Mouse (Mus musculus) neural tube, embryonic 11.5 days (tissue): Measurements from ENCODE around the gene Ggn. TPM values are rescaled to one million over a fixed set of nuclear protein-coding genes. Genes with fewer than 3 reads are reported as not detected.

Source experiments
- ATAC-seq: fragments of 200-750 bp; cut with Nextera tagmentation; 2 replicates; pipeline ENCODE4 v1.8.0; 2017; ENCODE audit warnings: moderate number of reproducible peaks, mild to moderate bottlenecking, moderate TSS enrichment, moderate library complexity; ENCODE audit not compliant: insufficient read depth, low FRiP score, low TSS enrichment
- DNase-seq: peaks from one replicate; pipeline ENCODE4 v3.0.0-alpha.2; 2015; ENCODE audit warnings: low spot score
- H3K27ac ChIP-seq: fragments of 300-500 bp; sonication (generic); 2 replicates; pipeline ENCODE4 v1.5.1; 2014; ENCODE audit warnings: low read depth, mild to moderate bottlenecking, low read length
- H3K27me3 ChIP-seq: fragments of 300-500 bp; sonication (generic); 2 replicates; pipeline ENCODE4 v1.6.1; 2014; ENCODE audit warnings: mild to moderate bottlenecking, low read length, mixed read lengths; ENCODE audit not compliant: control insufficient read depth, insufficient read depth
- H3K36me3 ChIP-seq: fragments of 300-500 bp; sonication (generic); 2 replicates; pipeline ENCODE4 v1.6.1; 2014; ENCODE audit warnings: mild to moderate bottlenecking, low read length, moderate library complexity, mixed read lengths; ENCODE audit not compliant: control insufficient read depth, insufficient read depth
- H3K4me1 ChIP-seq: fragments of 300-500 bp; sonication (generic); 2 replicates; pipeline ENCODE4 v1.6.1; 2014; ENCODE audit warnings: low read length, mixed read lengths; ENCODE audit not compliant: control insufficient read depth, insufficient read depth
- H3K4me2 ChIP-seq: fragments of 300-500 bp; sonication (generic); 2 replicates; pipeline ENCODE4 v1.6.1; 2014; ENCODE audit warnings: low read depth, mild to moderate bottlenecking, moderate library complexity
- H3K4me3 ChIP-seq: fragments of 300-500 bp; sonication (generic); 2 replicates; pipeline ENCODE4 v1.5.1; 2014; ENCODE audit warnings: low read depth, low read length
- H3K9ac ChIP-seq: fragments of 300-500 bp; sonication (generic); 2 replicates; pipeline ENCODE4 v1.6.1; 2014; ENCODE audit warnings: mild to moderate bottlenecking, low read length
- H3K9me3 ChIP-seq: fragments of 300-500 bp; sonication (generic); 2 replicates; pipeline ENCODE4 v1.6.1; 2016; ENCODE audit warnings: low read length; ENCODE audit not compliant: control insufficient read depth
- WGBS: fragments of 180-500 bp; shearing (Covaris S2); extraction: QIAGEN DNeasy Blood & Tissue Kit; methylation state at CpG from one replicate; pipeline ENCODE4 v1.1.7; 2014; 5-methylcytosine and 5-hydroxymethylcytosine counted together
- polyA plus RNA-seq: library from polyadenylated mRNA; unstranded; fragments of >200 nt; fragmentation: Nextera tagmentation; extraction: Ambion mirVana; gene quantifications from 2 replicates; pipeline ENCODE4 v1.2.1, GENCODE M21; 2014

Gene Ggn
- polyA plus RNA-seq, 1 experiment from 2014 or later, result 0.46 TPM

DNA sequence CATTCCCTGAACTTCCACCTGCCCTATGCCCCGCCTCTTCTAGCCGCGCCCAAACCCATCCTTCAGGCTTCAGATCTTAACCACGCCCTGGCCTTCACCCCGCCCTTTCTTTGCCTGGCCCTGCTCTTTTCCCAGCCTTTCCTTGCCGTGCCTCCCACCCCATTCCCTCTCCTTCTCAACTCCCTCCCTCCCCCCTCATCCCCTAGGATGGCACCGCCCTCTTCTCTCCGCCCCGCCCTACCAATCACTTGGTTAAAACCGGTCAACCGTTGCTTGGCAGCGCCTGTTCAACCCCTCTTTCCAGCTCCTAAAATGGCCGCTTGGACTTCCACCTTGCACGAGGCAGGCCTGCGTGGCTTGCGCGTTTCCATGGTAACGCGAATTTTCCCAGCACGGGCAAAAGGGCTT, 43.7 kb downstream of the Ggn start, which contains the start of gene Catsperg1:
TSS of gene Catsperg1 (minus strand) at position 361 of the 408 bp plus-strand sequence.
- DNase-seq (peak; percentile 79), ATAC-seq (peak; percentile 74; the same call in 1 of the 2 replicates)
- Histone ChIP-seq H3K36me3 (no peaks in the 10 kb centered on the region), H3K4me3 (peak within 1 kb of the TSS; percentile 4; the same call in 1 of the 2 replicates), H3K9me3 (no peaks in the 10 kb centered on the region), H3K4me1 (no peaks in the 10 kb centered on the region), H3K4me2 (peak within 1 kb of the TSS; percentile 26), H3K9ac (no peak within 1 kb of the TSS), H3K27me3 (peaks cover 7% of the 10 kb centered on the region), H3K27ac (no peak within 1 kb of the TSS)
- WGBS, result 2% methylated on average over 20 of the region's 20 CpGs

DNA sequence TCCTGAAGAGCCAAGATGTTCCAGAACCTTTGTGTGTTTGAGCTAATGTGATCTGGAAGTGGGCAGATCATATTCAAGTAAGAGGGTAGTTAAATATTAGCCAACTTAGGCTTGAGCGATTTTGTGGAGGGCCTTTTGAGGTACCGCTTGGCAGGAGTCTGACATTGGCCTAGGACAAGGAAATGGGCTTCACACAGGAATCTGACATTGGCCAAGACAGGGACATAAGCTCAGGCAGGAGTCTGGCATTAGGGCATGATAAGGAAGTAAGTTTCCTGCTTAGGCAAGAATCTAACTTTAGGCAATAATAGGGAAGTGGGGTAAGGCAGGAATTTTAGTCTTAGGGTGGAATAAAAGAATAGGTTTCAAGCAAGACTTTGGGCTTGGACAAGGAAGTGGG, 44.2 kb downstream of the Ggn start:
- ATAC-seq (no peak), DNase-seq (no peak)
- Histone ChIP-seq H3K9ac (no peak overlapping the region), H3K4me1 (no peaks in the 10 kb centered on the region), H3K9me3 (no peaks in the 10 kb centered on the region), H3K4me2 (no peak overlapping the region), H3K27me3 (peaks cover 7% of the 10 kb centered on the region), H3K27ac (no peak overlapping the region), H3K36me3 (no peaks in the 10 kb centered on the region), H3K4me3 (no peak overlapping the region)
- WGBS, result 56% methylated on average over 2 of the region's 2 CpGs

DNA sequence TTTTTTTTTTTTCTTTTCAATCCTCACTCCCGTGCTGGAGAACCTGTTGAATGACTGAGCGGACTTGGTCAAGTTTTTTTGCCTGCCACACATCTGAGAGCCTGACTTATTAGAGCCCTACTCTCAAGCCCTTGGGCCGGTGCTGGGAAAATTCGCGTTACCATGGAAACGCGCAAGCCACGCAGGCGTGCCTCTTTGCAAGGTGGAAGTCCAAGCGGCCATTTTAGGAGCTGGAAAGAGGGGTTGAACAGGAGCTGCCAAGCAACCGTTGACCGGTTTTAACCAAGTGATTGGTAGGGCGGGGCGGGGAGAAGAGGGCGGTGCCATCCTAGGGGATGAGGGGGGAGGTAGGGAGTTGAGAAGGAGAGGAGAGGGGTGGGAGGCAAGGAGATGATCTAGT, 44.8 kb downstream of the Ggn start:
- no peak for ATAC-seq
- Histone ChIP-seq H3K4me3 (no peak overlapping the region), H3K4me1 (no peaks in the 10 kb centered on the region), H3K9ac (no peak overlapping the region), H3K4me2 (no peak overlapping the region), H3K27me3 (peaks cover 7% of the 10 kb centered on the region), H3K36me3 (no peaks in the 10 kb centered on the region), H3K9me3 (no peaks in the 10 kb centered on the region), H3K27ac (no peak overlapping the region)
- 41% methylated on average over 15 of the region's 15 CpGs for WGBS
- DNase-seq, result peak; percentile 25

Other genes with a start within 250 kb of the Ggn start
- 193 and 201 TPM in 2 replicates for gene Actn4, start 207.9 kb upstream of the Ggn start, polyA plus RNA-seq
- gene Eif3k, start 188.3 kb upstream of the Ggn start, polyA plus RNA-seq, result 383 and 388 TPM in 2 replicates
- 4.6 and 6.2 TPM in 2 replicates for gene Map4k1, start 188.2 kb upstream of the Ggn start, polyA plus RNA-seq
- 2.0 and 2.2 TPM in 2 replicates for gene Ryr1, start 45.0 kb upstream of the Ggn start, polyA plus RNA-seq
- gene Rasgrp4, start 35.4 kb upstream of the Ggn start, polyA plus RNA-seq, result 0.76 and 0.82 TPM in 2 replicates
- 17.2 and 19.1 TPM in 2 replicates for gene Fam98c, start 14.0 kb upstream of the Ggn start, polyA plus RNA-seq
- gene Spred3, start 201 bp downstream of the Ggn start, polyA plus RNA-seq, result 5.6 and 6.5 TPM in 2 replicates
- 321 and 325 TPM in 2 replicates for gene Psmd8, start 10.5 kb downstream of the Ggn start, polyA plus RNA-seq
- gene Catsperg1, start 43.8 kb downstream of the Ggn start, polyA plus RNA-seq, result 0.56 and 1.0 TPM in 2 replicates
- 0.41 and 1.2 TPM in 2 replicates for gene Kcnk6, start 62.3 kb downstream of the Ggn start, polyA plus RNA-seq
- 87.3 and 94.1 TPM in 2 replicates for gene Yif1b, start 68.1 kb downstream of the Ggn start, polyA plus RNA-seq
- gene 2200002D01Rik, start 78.3 kb downstream of the Ggn start, polyA plus RNA-seq, result 1.2 and 1.6 TPM in 2 replicates
- 27.0 and 28.1 TPM in 2 replicates for gene Spint2, start 111.7 kb downstream of the Ggn start, polyA plus RNA-seq
- gene Ppp1r14a, start 119.1 kb downstream of the Ggn start, polyA plus RNA-seq, result 44.2 and 55.8 TPM in 2 replicates
- gene Dpf1, start 133.7 kb downstream of the Ggn start, polyA plus RNA-seq, result 65.2 and 66.7 TPM in 2 replicates